Comparison of ENCODE assay signal across 20 mouse cellular contexts in genomic region chr9:23312877-23313276, GRCm38 (mm10).
DNase-seq lines count a peak whose midpoint lies in the region; ATAC-seq and TF ChIP-seq lines count a peak whose summit lies in the region.
"Had no signal": no experiment of that assay in that cellular context is flagged by ENCODE, and none has a peak within 500 bp of the region (broad histone marks: within the 10 kb centered on the region; RNA-seq: fewer than 3 reads in every experiment).

No protein-coding gene starts in this region.

- DNase-seq in gastrocnemius, adult 2 months = peak; percentile 24
- no peak for DNase-seq in gastrocnemius, postnatal 10 days
- peak; percentile 88 for DNase-seq in heart, adult 11 months
- DNase-seq in embryo, embryonic 11 days = no peak
- no peak for DNase-seq in right cerebral cortex, postnatal 36 days (ENCODE audit: low spot score in 2 of 2)
- DNase-seq: adrenal gland, adult 2 months; adrenal gland, postnatal 10 days; adrenal gland, postnatal 25 days; cerebellum, adult 11-12 months; cerebellum, adult 8-10 months; cerebellum, adult 9-11 months; cerebellum, postnatal 14 days; cerebellum, postnatal 36 days; forebrain, postnatal 0 days had no signal

- TF ChIP-seq CTCF in gastrocnemius, adult 2 months (IDR thresholded peaks at IDR 0.05) = no peak

- H3K4me2 ChIP-seq in heart, embryonic 12.5 days = no peak overlapping the region
- no peak overlapping the region for H3K4me2 ChIP-seq in myocyte (ENCODE audit: low read depth)
- H3K4me2 ChIP-seq: embryonic facial prominence, embryonic 12.5 days; forebrain, embryonic 13.5 days; forebrain, embryonic 15.5 days had no signal

- no peaks in the 10 kb centered on the region for H3K36me3 ChIP-seq in heart, embryonic 12.5 days
- H3K36me3 ChIP-seq in myocyte (ENCODE audit: control insufficient read depth, insufficient read depth) = no peaks in the 10 kb centered on the region
- H3K36me3 ChIP-seq: embryonic facial prominence, embryonic 10.5 days; embryonic facial prominence, embryonic 12.5 days; forebrain, embryonic 15.5 days had no signal

- H3ac ChIP-seq in myocyte (ENCODE audit: control insufficient read depth, insufficient read length) = no peak overlapping the region

- H3K79me2 ChIP-seq in myocyte (ENCODE audit: control insufficient read depth, insufficient read depth) = no peaks in the 10 kb centered on the region

- H3K9me3 ChIP-seq in heart, embryonic 12.5 days (replicated peaks) = no peaks in the 10 kb centered on the region
- H3K9me3 ChIP-seq: embryonic facial prominence, embryonic 10.5 days; embryonic facial prominence, embryonic 12.5 days; forebrain, embryonic 13.5 days; forebrain, embryonic 15.5 days had no signal

- no peaks in the 10 kb centered on the region for H3K27me3 ChIP-seq in heart, embryonic 12.5 days (replicated peaks)
- no peaks in the 10 kb centered on the region for H3K27me3 ChIP-seq in myocyte (ENCODE audit: control insufficient read depth, insufficient read depth, insufficient read length)
- H3K27me3 ChIP-seq: embryonic facial prominence, embryonic 12.5 days; forebrain, embryonic 13.5 days; forebrain, embryonic 15.5 days had no signal

- H3K9ac ChIP-seq in heart, embryonic 12.5 days = no peak overlapping the region
- H3K9ac ChIP-seq: embryonic facial prominence, embryonic 12.5 days; forebrain, embryonic 13.5 days; forebrain, embryonic 15.5 days; forebrain, postnatal 0 days had no signal

- intact Hi-C loops in gastrocnemius, adult 2 months (cut with DNase I) = no loop called here

- no peaks in the 10 kb centered on the region for H3K4me1 ChIP-seq in heart, embryonic 12.5 days (replicated peaks)

- TF ChIP-seq POLR2A in myocyte (IDR thresholded peaks at IDR 0.05; ENCODE audit: insufficient read length, low read depth) = no peak

- H3K4me3 ChIP-seq in gastrocnemius, adult 2 months = no peak overlapping the region
- no peak overlapping the region for H3K4me3 ChIP-seq in heart, embryonic 12.5 days
- no peak overlapping the region for H3K4me3 ChIP-seq in myocyte
- H3K4me3 ChIP-seq: embryonic facial prominence, embryonic 10.5 days; embryonic facial prominence, embryonic 12.5 days; forebrain, embryonic 13.5 days; forebrain, embryonic 15.5 days had no signal

- H3K27ac ChIP-seq in gastrocnemius, adult 2 months = no peak overlapping the region; the same call in 1 of the 2 replicates
- H3K27ac ChIP-seq in heart, embryonic 12.5 days (ENCODE audit: poor library complexity, severe bottlenecking) = no peak overlapping the region
- H3K27ac ChIP-seq: embryonic facial prominence, embryonic 10.5 days; embryonic facial prominence, embryonic 12.5 days; forebrain, embryonic 13.5 days; forebrain, embryonic 15.5 days had no signal

- WGBS in heart, embryonic 12.5 days = 77% methylated on average over 2 of the region's 2 CpGs

- ATAC-seq in heart, embryonic 12.5 days (ENCODE audit: insufficient number of reproducible peaks, low FRiP score) = no peak
- ATAC-seq: forebrain, embryonic 13.5 days; forebrain, embryonic 15.5 days; forebrain, postnatal 0 days had no signal

TF ChIP-seq in myocyte, 11 proteins besides CTCF, POLR2A, EP300 and RAD21:
- no peak for TF ChIP-seq TCF12 (IDR thresholded peaks at IDR 0.05; ENCODE audit: insufficient read depth, poor library complexity, severe bottlenecking)
- no peak for TF ChIP-seq E2F4 (IDR thresholded peaks at IDR 0.05; ENCODE audit: insufficient read depth)
- TF ChIP-seq MYOD1 (IDR thresholded peaks at IDR 0.05; ENCODE audit: control insufficient read depth in 1 of 3, insufficient read length in 2 of 3, low read depth in 2 of 3) = peak in 2 of 3 experiments; percentile 69 to 77
- peak in 1 of 3 experiments; percentile 39 for TF ChIP-seq MYOG (IDR thresholded peaks at IDR 0.05; ENCODE audit: control insufficient read depth in 1 of 3, insufficient read depth in 1 of 3, insufficient read length in 2 of 3, low read depth in 2 of 3)
- TF ChIP-seq MAX (IDR thresholded peaks at IDR 0.05; ENCODE audit: low read depth) = no peak

Comparison
In these comparisons a context has a peak if more than half of its experiments do, and no peak if none do; other contexts are left out.
1. DNase-seq: peak in gastrocnemius, adult 2 months (single experiment) and heart, adult 11 months (single experiment); none in gastrocnemius, postnatal 10 days (single experiment), embryo, embryonic 11 days (single experiment) and right cerebral cortex, postnatal 36 days (0 of 2).